Mouse (Mus musculus) ovary, postnatal 14 days (tissue): ENCODE results near the gene Tmem98.

Source experiments
- DNase-seq: peaks from one replicate; pipeline ENCODE4 v3.0.0; 2022; ENCODE audit warnings: low spot score

The Tmem98 gene

DNA sequence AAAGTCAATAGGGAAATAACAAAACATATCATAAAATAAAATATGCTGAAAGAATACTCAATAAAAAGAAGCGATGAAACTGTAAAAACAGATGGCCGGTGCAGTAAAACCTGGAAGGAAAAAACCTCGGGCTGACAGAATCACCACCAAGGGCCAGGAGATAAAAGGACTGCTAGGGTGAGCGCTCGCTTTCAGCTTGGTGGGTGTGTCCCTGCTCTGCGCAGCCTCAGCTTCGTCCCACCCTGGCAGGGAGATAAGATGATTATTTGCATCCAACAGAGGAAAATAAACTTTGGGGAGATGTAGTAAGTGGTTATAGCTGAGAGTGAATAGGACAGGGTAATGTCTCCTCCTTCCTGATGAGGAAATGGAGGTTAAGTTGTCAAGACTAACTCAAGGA lies 44.9 kb downstream of the Tmem98 start:
- DNase-seq, result no peak

DNA sequence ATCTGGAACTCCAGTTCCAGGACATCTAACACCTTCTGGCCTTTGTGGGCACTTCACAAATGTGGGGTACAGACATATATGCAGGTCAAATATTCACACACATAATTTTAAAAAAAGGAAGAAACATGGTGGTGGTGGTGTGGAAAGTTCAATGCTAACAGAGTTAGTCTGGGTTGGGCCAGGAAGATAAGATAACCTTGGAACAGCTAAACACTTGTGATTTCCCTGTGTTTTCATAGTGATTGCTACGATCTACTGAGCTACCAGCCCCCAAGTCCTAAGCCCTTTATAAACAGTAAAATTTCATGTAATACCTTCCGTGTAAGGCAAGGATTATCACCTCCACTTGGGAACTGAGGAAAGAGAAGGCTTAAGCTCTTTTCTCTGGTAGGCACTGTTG lies 46.9 kb downstream of the Tmem98 start:
- DNase-seq, result no peak

DNA sequence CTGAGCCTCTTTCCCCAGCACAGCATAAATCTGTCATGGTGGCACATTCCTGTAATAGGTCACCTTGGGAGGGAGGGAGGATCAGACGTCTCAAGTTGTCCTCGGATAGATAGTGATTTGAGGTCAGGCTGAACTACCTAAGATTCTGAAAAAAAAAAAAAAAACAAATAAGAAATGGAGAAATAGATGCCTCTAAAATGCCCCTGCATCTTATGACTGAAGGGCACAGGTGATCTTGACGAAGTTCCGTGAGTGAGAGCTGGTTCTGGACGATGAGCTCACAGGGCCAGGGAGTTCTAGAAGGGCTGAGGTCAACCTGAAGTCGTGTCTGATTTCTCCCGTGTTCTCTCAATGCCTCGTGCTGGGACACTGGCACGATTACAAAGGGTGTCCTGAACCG lies 48.1 kb downstream of the Tmem98 start, which contains the start of gene Spaca3:
TSS of gene Spaca3 (plus strand) at position 301 of the 400 bp plus-strand sequence.
- DNase-seq, result no peak

DNA sequence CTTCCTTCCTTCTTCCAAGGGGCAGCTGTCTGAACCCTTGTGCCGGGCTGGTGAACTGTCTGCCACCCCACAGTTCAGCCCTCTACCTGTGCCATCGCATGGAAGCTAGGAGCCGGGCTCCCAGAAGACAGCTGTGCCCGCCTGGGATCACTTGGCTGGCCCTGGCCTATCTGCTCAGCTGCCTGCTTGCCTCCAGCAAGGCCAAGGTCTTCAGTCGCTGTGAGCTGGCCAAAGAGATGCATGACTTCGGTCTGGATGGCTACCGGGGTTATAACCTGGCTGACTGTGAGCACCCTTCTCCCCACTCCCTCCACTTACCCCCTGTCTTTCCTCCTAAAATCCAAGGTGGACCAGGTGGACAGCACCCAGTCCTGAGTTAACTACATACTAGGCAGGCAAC lies 53.0 kb downstream of the Tmem98 start:
- no peak for DNase-seq

DNA sequence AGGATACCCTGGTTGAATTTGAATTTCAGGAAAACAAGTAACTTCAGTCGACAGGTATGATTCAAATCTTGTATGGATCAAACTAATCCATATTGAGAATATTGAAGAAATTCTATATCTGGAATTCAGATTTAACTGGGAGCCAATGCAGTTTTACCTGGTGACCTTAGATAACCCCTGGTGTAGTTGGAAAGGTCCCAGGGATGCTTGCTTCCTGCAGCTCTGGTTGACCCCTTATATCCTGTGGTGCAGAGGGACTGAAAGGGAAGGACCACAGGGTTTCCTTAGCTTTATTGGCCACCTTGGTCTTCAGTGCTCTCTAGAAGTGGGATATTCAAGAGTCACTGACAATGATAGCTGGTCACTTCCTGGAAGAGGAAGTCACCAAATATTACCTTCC lies 58.1 kb downstream of the Tmem98 start:
- DNase-seq, result no peak
